Mouse (Mus musculus) hindbrain, embryonic 13.5 days (tissue): ENCODE measurements at regions not wholly inside any gene's neighbourhood (a gene's known extent, or its start where the extent isn't known, plus 50 kb on each side); places are given as distances from the start of the nearest gene placed in this dataset.
"Not testable (repeated sequence)": the region's sequence is repeated elsewhere in the genome, so short reads cannot be mapped to it uniquely, and the experiment has no call there.

Source experiments
- ATAC-seq: fragments of 200-750 bp; cut with Nextera tagmentation; 2 replicates; pipeline ENCODE4 v1.8.0; 2017; ENCODE audit warnings: moderate TSS enrichment; ENCODE audit not compliant: low FRiP score
- H3K27ac ChIP-seq: fragments of 300-500 bp; sonication (generic); 2 replicates; pipeline ENCODE4 v1.5.1; 2015; ENCODE audit warnings: inconsistent platforms, mild to moderate bottlenecking, moderate library complexity
- H3K27me3 ChIP-seq: fragments of 300-500 bp; sonication (generic); 2 replicates; pipeline ENCODE4 v1.6.1; 2015; ENCODE audit warnings: mild to moderate bottlenecking, inconsistent platforms
- H3K36me3 ChIP-seq: fragments of 300-500 bp; sonication (generic); 2 replicates; pipeline ENCODE4 v1.6.1; 2015; ENCODE audit warnings: mild to moderate bottlenecking, inconsistent platforms
- H3K4me1 ChIP-seq: fragments of 300-500 bp; sonication (generic); replicated peaks from 2 replicates; pipeline ENCODE4 v1.6.1; 2015; ENCODE audit warnings: inconsistent platforms
- H3K4me2 ChIP-seq: fragments of 300-500 bp; sonication (generic); 2 replicates; pipeline ENCODE4 v1.6.1; 2015; ENCODE audit warnings: inconsistent platforms, mild to moderate bottlenecking, moderate library complexity
- H3K4me3 ChIP-seq: fragments of 300-500 bp; sonication (generic); 2 replicates; pipeline ENCODE4 v1.5.1; 2015; ENCODE audit warnings: mild to moderate bottlenecking, inconsistent platforms
- H3K9ac ChIP-seq: fragments of 300-500 bp; sonication (generic); 2 replicates; pipeline ENCODE4 v1.6.1; 2015; ENCODE audit warnings: mild to moderate bottlenecking, inconsistent platforms
- H3K9me3 ChIP-seq: fragments of 300-500 bp; sonication (generic); 2 replicates; pipeline ENCODE4 v1.6.1; 2016; ENCODE audit warnings: inconsistent platforms
- WGBS: fragments of 180-500 bp; shearing (Covaris S2); methylation state at CpG from one replicate; pipeline ENCODE4 v1.1.7; 2015; 5-methylcytosine and 5-hydroxymethylcytosine counted together

- no peak overlapping the region for H3K4me3 ChIP-seq
- no peaks in the 10 kb centered on the region for H3K27me3 ChIP-seq
- no peak for ATAC-seq
- no peaks in the 10 kb centered on the region for H3K9me3 ChIP-seq
- H3K36me3 ChIP-seq = no peaks in the 10 kb centered on the region
- no peak overlapping the region for H3K9ac ChIP-seq
- H3K4me2 ChIP-seq = no peak overlapping the region
- H3K4me1 ChIP-seq = no peaks in the 10 kb centered on the region
- no peak overlapping the region for H3K27ac ChIP-seq
- WGBS = 85% methylated on average over 7 of the region's 7 CpGs
These were observed 56.9 kb upstream of the Prdm9 start for GRCm38 (mm10) chr17:15620746-15621694.

DNA sequence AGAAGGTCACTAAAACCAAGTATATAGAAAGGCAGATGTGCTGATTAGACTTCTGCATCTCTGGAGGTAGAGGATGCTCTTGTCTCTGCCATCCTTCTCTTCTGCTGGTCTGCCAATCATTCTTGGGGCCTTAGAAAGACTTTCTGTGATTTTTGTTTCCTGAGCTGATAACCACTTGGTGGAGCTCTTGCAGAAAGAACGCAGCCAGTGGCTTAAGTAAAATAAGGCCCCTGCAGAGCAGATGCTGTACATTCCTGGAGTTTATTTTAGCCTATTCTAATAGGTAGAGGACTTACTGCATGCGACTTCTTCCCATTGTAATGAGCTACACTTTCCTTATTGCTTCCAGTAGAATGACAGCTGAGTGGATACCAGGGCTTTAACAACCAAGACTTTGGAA is 58.8 kb upstream of the Prdm9 start:
- ATAC-seq = no peak
- Histone ChIP-seq H3K4me3 (no peak overlapping the region), H3K9ac (no peak overlapping the region), H3K4me2 (no peak overlapping the region), H3K36me3 (no peaks in the 10 kb centered on the region), H3K27me3 (no peaks in the 10 kb centered on the region), H3K9me3 (no peaks in the 10 kb centered on the region), H3K4me1 (no peaks in the 10 kb centered on the region), H3K27ac (no peak overlapping the region)
- WGBS = 5% methylated on average over 2 of the region's 2 CpGs

DNA sequence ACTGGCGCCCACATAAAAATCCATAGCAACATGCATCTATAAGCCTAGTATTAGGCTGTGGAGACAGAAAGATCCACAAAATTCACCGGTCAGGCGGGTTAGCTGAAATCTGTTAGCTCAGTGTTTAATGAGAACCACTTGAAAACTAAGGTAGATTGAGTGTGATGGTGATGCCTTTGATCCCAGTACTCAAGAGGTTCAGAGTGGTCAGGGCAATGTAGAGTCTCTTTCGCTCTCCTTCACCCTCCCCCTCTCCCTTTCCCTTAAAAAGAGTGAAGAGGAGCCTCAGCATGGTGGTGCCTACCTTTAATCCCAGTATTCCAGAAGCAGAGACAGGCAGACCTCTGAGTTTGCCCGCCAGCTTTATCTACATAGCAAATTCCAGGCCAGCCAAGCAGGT is 66.6 kb upstream of the Prdm9 start:
- Histone ChIP-seq H3K4me1 (no peaks in the 10 kb centered on the region), H3K27ac (no peak overlapping the region), H3K36me3 (no peaks in the 10 kb centered on the region), H3K9me3 (peaks cover 4% of the 10 kb centered on the region; the same call in 1 of the 2 replicates), H3K27me3 (no peaks in the 10 kb centered on the region), H3K4me3 (no peak overlapping the region), H3K9ac (no peak overlapping the region), H3K4me2 (no peak overlapping the region)
- no peak for ATAC-seq
- 88% methylated on average over 5 of the region's 5 CpGs for WGBS

DNA sequence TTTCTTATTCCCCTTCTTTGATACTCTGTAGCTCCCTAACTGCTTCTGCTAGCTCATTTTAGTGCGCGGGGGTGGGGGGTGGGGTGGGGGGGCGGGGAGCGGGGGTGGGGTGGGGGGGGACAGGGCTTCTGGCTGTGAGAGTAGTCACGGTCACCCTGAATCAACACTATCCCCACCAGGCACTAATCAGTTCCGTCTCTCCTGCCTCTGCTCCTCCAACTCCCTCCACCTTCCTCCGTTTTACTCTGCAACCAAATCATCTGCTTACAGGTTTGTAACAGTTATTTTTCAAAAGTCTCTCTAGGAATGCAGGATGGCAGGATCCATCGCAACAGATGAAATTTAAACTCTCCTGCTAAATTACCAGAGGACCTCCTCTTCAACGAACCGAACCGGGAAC is 67.5 kb upstream of the Prdm9 start:
- peaks cover 4% of the 10 kb centered on the region; the same call in 1 of the 2 replicates for H3K9me3 ChIP-seq
- WGBS = 29% methylated on average over 11 of the region's 11 CpGs
- no peak for ATAC-seq
- H3K27me3 ChIP-seq = no peaks in the 10 kb centered on the region
- no peak overlapping the region for H3K4me3 ChIP-seq
- H3K4me2 ChIP-seq = 0 out of 2 replicates have a peak overlapping the region, but pooled peaks have one; percentile 8
- H3K27ac ChIP-seq = no peak overlapping the region
- no peaks in the 10 kb centered on the region for H3K4me1 ChIP-seq
- H3K9ac ChIP-seq = no peak overlapping the region
- H3K36me3 ChIP-seq = no peaks in the 10 kb centered on the region

GRCm38 (mm10) chr17:15632090-15632489 is 67.9 kb upstream of the Prdm9 start:
- Histone ChIP-seq H3K4me1 (no peaks in the 10 kb centered on the region), H3K9me3 (peaks cover 4% of the 10 kb centered on the region; the same call in 1 of the 2 replicates), H3K36me3 (no peaks in the 10 kb centered on the region), H3K4me3 (no peak overlapping the region), H3K27ac (no peak overlapping the region), H3K27me3 (no peaks in the 10 kb centered on the region), H3K9ac (no peak overlapping the region), H3K4me2 (no peak overlapping the region)
- WGBS = 26% methylated on average over 1 of the region's 1 CpGs
- no peak for ATAC-seq

DNA sequence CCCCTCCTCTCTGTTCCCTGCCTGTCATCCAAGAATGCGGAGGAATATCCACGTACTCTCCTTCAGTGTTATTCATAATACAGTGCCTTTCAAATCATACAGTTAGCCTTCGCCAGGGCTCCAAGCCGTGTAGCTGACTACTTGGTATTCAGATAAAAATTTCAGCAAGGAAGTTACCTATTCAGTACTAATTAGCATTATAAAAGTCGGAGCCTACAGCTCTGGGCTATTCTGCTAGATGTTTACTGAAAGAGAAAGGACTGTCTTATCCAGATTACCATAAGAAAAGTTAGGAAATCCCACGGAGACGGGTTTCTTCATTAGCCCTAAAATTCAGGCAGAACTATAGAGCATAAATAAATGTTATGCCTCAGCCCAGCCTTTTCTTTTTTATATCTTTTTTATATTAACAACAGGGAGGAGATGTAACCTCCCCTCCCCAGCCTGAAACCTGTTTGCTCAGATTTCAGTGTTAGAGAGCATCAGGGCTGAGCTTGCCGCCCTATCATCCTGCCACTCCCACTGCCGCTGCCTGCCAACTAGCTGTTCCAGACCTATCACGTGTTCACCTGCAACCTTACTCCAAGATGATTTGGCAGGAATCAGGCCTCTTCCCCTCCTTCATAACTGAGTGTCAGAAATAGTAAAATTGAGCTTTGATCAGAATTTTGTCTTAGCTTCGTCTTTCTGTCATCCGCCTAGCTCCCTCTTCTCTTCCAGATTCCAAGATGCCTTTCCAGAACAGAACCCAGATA is 65.5 kb upstream of the Chd1 start:
- not testable (repeated sequence) for H3K9me3 ChIP-seq, H3K27me3 ChIP-seq
- WGBS = 66% methylated on average over 12 of the region's 12 CpGs

GRCm38 (mm10) chr17:15640776-15641175 is 64.0 kb upstream of the Chd1 start:
- 87% methylated on average over 3 of the region's 3 CpGs for WGBS
- H3K4me3 ChIP-seq = no peak overlapping the region
- H3K27ac ChIP-seq = no peak overlapping the region
- ATAC-seq = no peak
- H3K36me3 ChIP-seq = no peaks in the 10 kb centered on the region
- H3K4me2 ChIP-seq = no peak overlapping the region
- no peak overlapping the region for H3K9ac ChIP-seq
- H3K9me3 ChIP-seq = no peaks in the 10 kb centered on the region
- H3K4me1 ChIP-seq = no peaks in the 10 kb centered on the region
- no peaks in the 10 kb centered on the region for H3K27me3 ChIP-seq

More for the DNA sequence above, 65.5 kb upstream of the Chd1 start:
- ATAC-seq, H3K4me2 ChIP-seq, H3K36me3 ChIP-seq, H3K4me1 ChIP-seq, H3K4me3 ChIP-seq, H3K27ac ChIP-seq, H3K9ac ChIP-seq: not testable (repeated sequence)

- H3K4me1 ChIP-seq = no peaks in the 10 kb centered on the region
- no peaks in the 10 kb centered on the region for H3K9me3 ChIP-seq
- no peaks in the 10 kb centered on the region for H3K36me3 ChIP-seq
- no peak for ATAC-seq
- no peak overlapping the region for H3K9ac ChIP-seq
- H3K27ac ChIP-seq = no peak overlapping the region
- H3K4me3 ChIP-seq = no peak overlapping the region
- H3K27me3 ChIP-seq = no peaks in the 10 kb centered on the region
- WGBS = 90% methylated on average over 3 of the region's 3 CpGs
- H3K4me2 ChIP-seq = no peak overlapping the region
These were observed 63.0 kb upstream of the Chd1 start for GRCm38 (mm10) chr17:15641764-15642163.

DNA sequence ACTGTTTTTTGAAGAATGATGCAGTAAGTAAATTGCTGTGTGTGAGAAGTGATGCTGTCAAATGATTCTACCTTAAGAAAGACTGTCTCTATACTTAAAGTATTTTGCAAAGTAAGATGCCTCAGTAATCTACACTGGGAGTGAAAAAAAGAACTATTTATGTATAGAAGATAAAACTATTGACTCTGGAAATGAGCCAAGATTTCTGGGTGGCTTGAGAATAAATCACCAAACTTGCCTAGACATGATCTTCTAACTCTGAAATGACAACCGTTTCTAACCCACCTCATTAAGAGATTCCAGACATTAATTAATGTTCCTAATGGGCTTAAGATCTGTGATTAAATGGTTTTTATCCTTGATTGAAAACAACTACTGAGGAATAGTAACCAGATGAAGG is 58.0 kb upstream of the Chd1 start:
- H3K4me2 ChIP-seq = no peak overlapping the region
- ATAC-seq = no peak
- no peaks in the 10 kb centered on the region for H3K36me3 ChIP-seq
- no peaks in the 10 kb centered on the region for H3K4me1 ChIP-seq
- no peaks in the 10 kb centered on the region for H3K9me3 ChIP-seq
- no peak overlapping the region for H3K27ac ChIP-seq
- no peak overlapping the region for H3K9ac ChIP-seq
- no peak overlapping the region for H3K4me3 ChIP-seq
- 64% methylated on average over 1 of the region's 1 CpGs for WGBS
- no peaks in the 10 kb centered on the region for H3K27me3 ChIP-seq

GRCm38 (mm10) chr17:15650089-15650742 is 54.6 kb upstream of the Chd1 start:
- no peak for ATAC-seq
- 73% methylated on average over 8 of the region's 8 CpGs for WGBS
- Histone ChIP-seq H3K9me3 (no peaks in the 10 kb centered on the region), H3K27me3 (no peaks in the 10 kb centered on the region), H3K9ac (no peak overlapping the region), H3K4me2 (no peak overlapping the region), H3K36me3 (no peaks in the 10 kb centered on the region), H3K27ac (no peak overlapping the region), H3K4me3 (no peak overlapping the region), H3K4me1 (no peaks in the 10 kb centered on the region)

DNA sequence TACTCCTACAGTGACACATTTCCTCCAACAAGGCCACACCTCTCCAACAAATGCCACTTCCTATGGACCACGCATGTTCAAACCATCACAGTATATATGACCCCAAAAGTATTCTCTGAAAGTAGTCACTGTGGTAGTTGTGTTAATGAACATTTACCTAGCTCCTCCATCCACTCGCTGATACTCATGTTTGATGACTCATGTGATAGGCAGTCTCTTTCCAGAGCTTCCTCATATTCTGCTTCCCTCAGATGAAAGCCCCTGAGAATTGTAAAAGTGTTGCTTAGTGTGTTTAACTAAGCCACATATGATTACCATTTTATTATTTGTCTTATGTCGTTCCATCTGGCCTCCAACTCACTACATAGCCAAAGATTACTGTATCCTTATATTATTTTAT is 52.9 kb upstream of the Chd1 start:
- Histone ChIP-seq H3K4me1 (no peaks in the 10 kb centered on the region), H3K9ac (no peak overlapping the region), H3K4me2 (no peak overlapping the region), H3K4me3 (no peak overlapping the region), H3K36me3 (no peaks in the 10 kb centered on the region), H3K27me3 (no peaks in the 10 kb centered on the region), H3K9me3 (no peaks in the 10 kb centered on the region), H3K27ac (no peak overlapping the region)
- WGBS = 96% methylated on average over 3 of the region's 3 CpGs
- no peak for ATAC-seq
